Comparison of ENCODE assay signal across 12 mouse cellular contexts in the genomic region with DNA sequence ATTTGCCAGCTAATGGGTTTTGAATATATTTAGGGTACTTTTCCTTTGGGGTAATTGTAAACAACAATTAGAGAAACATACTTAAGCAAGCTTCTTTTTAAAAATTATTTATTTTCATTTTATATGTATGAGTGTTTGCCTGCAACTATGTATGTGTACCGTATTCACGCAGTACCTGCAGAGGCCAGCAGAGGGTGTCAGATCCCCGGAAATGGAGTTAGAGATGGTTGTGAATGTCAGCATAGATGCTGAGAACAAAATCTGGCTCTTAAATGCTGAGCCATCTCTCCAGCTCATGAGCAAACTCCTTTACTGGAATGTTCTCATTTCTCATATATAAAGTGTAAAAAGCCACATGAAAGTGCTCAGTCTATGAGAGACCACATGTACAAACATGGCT. TPM values are rescaled to one million over a fixed set of nuclear protein-coding genes. Genes with fewer than 3 reads are reported as not detected.
DNase-seq lines count a peak whose midpoint lies in the region; ATAC-seq and TF ChIP-seq lines count a peak whose summit lies in the region.
"Had no signal": no experiment of that assay in that cellular context is flagged by ENCODE, and none has a peak within 500 bp of the region (broad histone marks: within the 10 kb centered on the region; RNA-seq: fewer than 3 reads in every experiment).

No protein-coding gene starts in this region.

- 87% methylated on average over 3 of the region's 3 CpGs for WGBS in forebrain, postnatal 0 days
- WGBS in forebrain, embryonic 15.5 days: 89% methylated on average over 3 of the region's 3 CpGs
- WGBS in lung, embryonic 14.5 days: 76% methylated on average over 3 of the region's 3 CpGs

- H3K27ac ChIP-seq in forebrain, postnatal 0 days (ENCODE audit: low read depth, low read length): no peak overlapping the region
- H3K27ac ChIP-seq in forebrain, embryonic 15.5 days (replicated peaks): no peak overlapping the region
- H3K27ac ChIP-seq in lung, embryonic 14.5 days (ENCODE audit: low read depth): no peak overlapping the region
- H3K27ac ChIP-seq in MEL (ENCODE audit: control insufficient read depth, low read depth, low read length): no peak overlapping the region
- H3K27ac ChIP-seq: embryonic facial prominence, embryonic 12.5 days; heart, embryonic 10.5 days; hindbrain, embryonic 15.5 days; liver, embryonic 13.5 days had no signal

- H3K79me2 ChIP-seq in MEL (ENCODE audit: control insufficient read depth, insufficient read depth, low read length, poor library complexity): no peaks in the 10 kb centered on the region

- no peak overlapping the region for H3K4me3 ChIP-seq in forebrain, postnatal 0 days (ENCODE audit: low read depth, low read length)
- H3K4me3 ChIP-seq in forebrain, embryonic 15.5 days: no peak overlapping the region
- H3K4me3 ChIP-seq in lung, embryonic 14.5 days (ENCODE audit: low read depth, low read length): no peak overlapping the region
- no peak overlapping the region for H3K4me3 ChIP-seq in MEL (ENCODE audit: control insufficient read depth in 1 of 2, insufficient read depth in 1 of 2, low read depth in 2 of 2, low read length in 2 of 2)
- H3K4me3 ChIP-seq: embryonic facial prominence, embryonic 12.5 days; heart, embryonic 10.5 days; hindbrain, embryonic 15.5 days; liver, embryonic 13.5 days had no signal

- no peak for TF ChIP-seq POLR2A in MEL (IDR thresholded peaks at IDR 0.05; ENCODE audit: control insufficient read depth in 1 of 2, insufficient read depth in 1 of 2, low read depth in 1 of 2, low read length in 2 of 2, poor library complexity in 1 of 2)

- no peak overlapping the region for H3K4me2 ChIP-seq in forebrain, postnatal 0 days (ENCODE audit: low read depth)
- H3K4me2 ChIP-seq in forebrain, embryonic 15.5 days (replicated peaks): no peak overlapping the region
- H3K4me2 ChIP-seq in lung, embryonic 14.5 days: no peak overlapping the region
- H3K4me2 ChIP-seq: embryonic facial prominence, embryonic 12.5 days; hindbrain, embryonic 15.5 days; liver, embryonic 13.5 days had no signal

- no peaks in the 10 kb centered on the region for H3K27me3 ChIP-seq in forebrain, postnatal 0 days (ENCODE audit: insufficient read depth, low read length)
- H3K27me3 ChIP-seq in forebrain, embryonic 15.5 days: no peaks in the 10 kb centered on the region
- H3K27me3 ChIP-seq in lung, embryonic 14.5 days (ENCODE audit: insufficient read depth, low read length): no peaks in the 10 kb centered on the region
- H3K27me3 ChIP-seq in MEL (ENCODE audit: control insufficient read depth in 1 of 2, insufficient read depth in 2 of 2, low read length in 2 of 2): no peaks in the 10 kb centered on the region
- H3K27me3 ChIP-seq: embryonic facial prominence, embryonic 12.5 days; hindbrain, embryonic 15.5 days; liver, embryonic 13.5 days had no signal

- intact Hi-C loops in heart, postnatal 25 days (cut with DNase I): no loop called here

- peak; percentile 31 for TF ChIP-seq CTCF in forebrain, postnatal 0 days (IDR thresholded peaks at IDR 0.05; ENCODE audit: low read depth)
- TF ChIP-seq CTCF in lung, embryonic 14.5 days (IDR thresholded peaks at IDR 0.05; ENCODE audit: low read depth): peak; percentile 50
- TF ChIP-seq CTCF in MEL (IDR thresholded peaks at IDR 0.05 in 2 of 3, conservative IDR thresholded peaks at IDR 0.05 in 1 of 3; ENCODE audit: control insufficient read depth in 1 of 3, insufficient read depth in 1 of 3, low read depth in 2 of 3, low read length in 3 of 3, poor library complexity in 1 of 3, severe bottlenecking in 1 of 3): peak; percentile 53 to 67 (median 60)

- no peak for DNase-seq in forebrain, postnatal 0 days
- no peak for DNase-seq in lung, embryonic 14.5 days
- DNase-seq in lung, postnatal 36 days: no peak
- DNase-seq in MEL (ENCODE audit: low read depth, low spot score): peak; percentile 43
- peak; percentile 14 to 24 for DNase-seq in natural killer cell, adult 2 months (ENCODE audit: low spot score in 2 of 2)
- no peak for DNase-seq in heart, postnatal 25 days (ENCODE audit: low spot score)
- DNase-seq in urinary bladder, postnatal 14 days (ENCODE audit: low spot score): no peak
- DNase-seq: liver, embryonic 13.5 days had no signal

- H3K9ac ChIP-seq in forebrain, postnatal 0 days: no peak overlapping the region
- H3K9ac ChIP-seq in forebrain, embryonic 15.5 days (replicated peaks): no peak overlapping the region
- H3K9ac ChIP-seq in lung, embryonic 14.5 days: no peak overlapping the region
- H3K9ac ChIP-seq in MEL (ENCODE audit: control insufficient read depth, low read depth, low read length, poor library complexity, severe bottlenecking): no peak overlapping the region
- H3K9ac ChIP-seq: embryonic facial prominence, embryonic 12.5 days; hindbrain, embryonic 15.5 days; liver, embryonic 13.5 days had no signal

- TF ChIP-seq RAD21 in MEL (IDR thresholded peaks at IDR 0.05; ENCODE audit: low read depth, low read length): peak; percentile 69

- H3K4me1 ChIP-seq in forebrain, postnatal 0 days (ENCODE audit: insufficient read depth): no peaks in the 10 kb centered on the region
- no peaks in the 10 kb centered on the region for H3K4me1 ChIP-seq in forebrain, embryonic 15.5 days
- no peaks in the 10 kb centered on the region for H3K4me1 ChIP-seq in lung, embryonic 14.5 days (ENCODE audit: insufficient read depth)
- H3K4me1 ChIP-seq in MEL (ENCODE audit: control insufficient read depth in 1 of 2, insufficient read depth in 2 of 2, low read length in 2 of 2): no peaks in the 10 kb centered on the region
- H3K4me1 ChIP-seq: embryonic facial prominence, embryonic 12.5 days; heart, embryonic 10.5 days; hindbrain, embryonic 15.5 days; liver, embryonic 13.5 days had no signal

- no peaks in the 10 kb centered on the region for H3K36me3 ChIP-seq in forebrain, postnatal 0 days (ENCODE audit: insufficient read depth)
- H3K36me3 ChIP-seq in forebrain, embryonic 15.5 days: no peaks in the 10 kb centered on the region
- H3K36me3 ChIP-seq in lung, embryonic 14.5 days (ENCODE audit: insufficient read depth): no peaks in the 10 kb centered on the region
- H3K36me3 ChIP-seq in MEL (ENCODE audit: control insufficient read depth in 1 of 2, insufficient read depth in 2 of 2, low read length in 2 of 2): no peaks in the 10 kb centered on the region
- H3K36me3 ChIP-seq: embryonic facial prominence, embryonic 12.5 days; heart, embryonic 10.5 days; hindbrain, embryonic 15.5 days; liver, embryonic 13.5 days had no signal

- H3K9me3 ChIP-seq in forebrain, postnatal 0 days (ENCODE audit: low read length): no peaks in the 10 kb centered on the region
- H3K9me3 ChIP-seq in forebrain, embryonic 15.5 days: no peaks in the 10 kb centered on the region
- H3K9me3 ChIP-seq in lung, embryonic 14.5 days (ENCODE audit: low read depth, low read length): no peaks in the 10 kb centered on the region
- H3K9me3 ChIP-seq in MEL (replicated peaks; ENCODE audit: insufficient read depth, low read length): no peaks in the 10 kb centered on the region
- H3K9me3 ChIP-seq: embryonic facial prominence, embryonic 12.5 days; heart, embryonic 10.5 days; hindbrain, embryonic 15.5 days; liver, embryonic 13.5 days had no signal

- ATAC-seq in forebrain, postnatal 0 days: no peak
- ATAC-seq in forebrain, embryonic 15.5 days (replicated peaks): no peak
- no peak for ATAC-seq in lung, embryonic 14.5 days (ENCODE audit: insufficient read depth)

- TF ChIP-seq EP300 in MEL (IDR thresholded peaks at IDR 0.05; ENCODE audit: low read depth in 1 of 2, low read length in 2 of 2): no peak

TF ChIP-seq in MEL, 35 proteins besides CTCF, POLR2A, EP300 and RAD21:
- TF ChIP-seq NELFE (IDR thresholded peaks at IDR 0.05; ENCODE audit: low read depth, low read length): no peak
- TF ChIP-seq SMC3 (IDR thresholded peaks at IDR 0.05; ENCODE audit: low read depth, low read length): peak; percentile 42
- no peak for TF ChIP-seq RCOR1 (IDR thresholded peaks at IDR 0.05; ENCODE audit: low read depth, low read length)
- TF ChIP-seq ZC3H11A (IDR thresholded peaks at IDR 0.05; ENCODE audit: low read depth, low read length): no peak
TF ChIP-seq in MEL: peak in this region for 1.

RNA-seq across cellular contexts. Expression of a gene that starts 42.2 kb away (rescaled TPM):
- total RNA-seq in forebrain, postnatal 0 days (2014; rRNA removed): 113 and 117 TPM in 2 replicates
- polyA plus RNA-seq in forebrain, postnatal 0 days (2015; fragmentation: Nextera tagmentation; extraction: Ambion mirVana): 213 and 225 TPM in 2 replicates
- polyA plus RNA-seq in forebrain, embryonic 15.5 days (2015; fragmentation: Nextera tagmentation; extraction: Ambion mirVana): 184 and 185 TPM in 2 replicates
- polyA plus RNA-seq in lung, embryonic 14.5 days (2014; fragmentation: Nextera tagmentation; extraction: Ambion mirVana): 182 and 196 TPM in 2 replicates
- 156 and 162 TPM in 2 replicates for total RNA-seq in MEL (2012; rRNA removed)
- polyA plus RNA-seq in MEL (2012; ENCODE audit: insufficient read depth in 1 of 2, insufficient read length in 2 of 2, low read depth in 1 of 2, low replicate concordance in 2 of 2, missing spikeins in 1 of 2): 100 to 1,000 TPM in 1 of 2 experiments, not detected in 1; 176 TPM
- 100 to 1,000 TPM; 774 to 795 TPM for total RNA-seq in heart, postnatal 25 days (2021)

RNA-seq across cellular contexts. Expression of a gene that starts 46.1 kb away (rescaled TPM):
- total RNA-seq in forebrain, postnatal 0 days (2014; rRNA removed): 0.23 TPM in 1 of 2 replicates, not detected in the other
- 0.09 and 0.12 TPM in 2 replicates for polyA plus RNA-seq in forebrain, postnatal 0 days (2015; fragmentation: Nextera tagmentation; extraction: Ambion mirVana)
- 0.25 TPM in 1 of 2 replicates, not detected in the other for polyA plus RNA-seq in forebrain, embryonic 15.5 days (2015; fragmentation: Nextera tagmentation; extraction: Ambion mirVana)
- polyA plus RNA-seq in lung, embryonic 14.5 days (2014; fragmentation: Nextera tagmentation; extraction: Ambion mirVana): 0.07 TPM in 1 of 2 replicates, not detected in the other
- not detected in 2 replicates for total RNA-seq in MEL (2012; rRNA removed)
- polyA plus RNA-seq in MEL (2012; ENCODE audit: insufficient read depth in 1 of 2, insufficient read length in 2 of 2, low read depth in 1 of 2, low replicate concordance in 2 of 2, missing spikeins in 1 of 2): not detected
- total RNA-seq in heart, postnatal 25 days (2021): not detected
- polyA plus RNA-seq: heart, embryonic 10.5 days; hindbrain, embryonic 15.5 days; liver, embryonic 13.5 days had no signal

Comparison
In these comparisons a context has a peak if more than half of its experiments do, and no peak if none do; other contexts are left out.
1. DNase-seq: peak in MEL (single experiment) and natural killer cell, adult 2 months (2 of 2); none in forebrain, postnatal 0 days (single experiment), lung, embryonic 14.5 days (single experiment), lung, postnatal 36 days (single experiment), heart, postnatal 25 days (single experiment) and urinary bladder, postnatal 14 days (single experiment).
2. Peak in every context shown above with its lines, with median percentiles within 50 percentile points of each other: CTCF ChIP-seq.